Mouse (Mus musculus) C2C12 (cell line): ENCODE measurements around the gene Foxd2. TPM values are rescaled to one million over a fixed set of nuclear protein-coding genes. Genes with fewer than 3 reads are reported as not detected.

Experiments
- H3K27me3 ChIP-seq: one replicate; pipeline ENCODE4 v1.6.1; 2011; ENCODE audit not compliant: control insufficient read depth, insufficient read depth, insufficient read length
- H3K36me3 ChIP-seq: one replicate; pipeline ENCODE4 v1.6.1; 2011; ENCODE audit not compliant: control insufficient read depth, insufficient read depth
- H3K4me3 ChIP-seq: one replicate; pipeline ENCODE4 v1.5.1; 2011; ENCODE audit warnings: mild to moderate bottlenecking, control low read depth; ENCODE audit not compliant: poor library complexity, insufficient read depth, severe bottlenecking
- H3K79me2 ChIP-seq: one replicate; pipeline ENCODE4 v1.6.1; 2011; ENCODE audit not compliant: control insufficient read depth, insufficient read depth
- H3K79me3 ChIP-seq: one replicate; pipeline ENCODE4 v1.6.1; 2011; ENCODE audit warnings: low read depth, control low read depth
- H3ac ChIP-seq: one replicate; pipeline ENCODE3; 2011; ENCODE audit warnings: low read depth; ENCODE audit not compliant: control insufficient read depth, insufficient read length
- CEBPB ChIP-seq: IDR thresholded peaks from one replicate; pipeline ENCODE4 v1.6.1; 2011; ENCODE audit warnings: low read depth, mild to moderate bottlenecking, control low read depth, moderate library complexity
- CTCF ChIP-seq: IDR thresholded peaks from one replicate; pipeline ENCODE4 v1.5.1; 2011; ENCODE audit not compliant: control insufficient read depth, insufficient read depth, insufficient read length
- FOSL1 ChIP-seq: IDR thresholded peaks from one replicate; pipeline ENCODE4 v1.8.0; 2011; ENCODE audit warnings: mild to moderate bottlenecking, low read length; ENCODE audit not compliant: poor library complexity, insufficient read depth, severe bottlenecking
- MAX ChIP-seq: IDR thresholded peaks from one replicate; pipeline ENCODE4 v1.6.1; 2011; ENCODE audit warnings: mild to moderate bottlenecking, control low read depth
- MYOD1 ChIP-seq: IDR thresholded peaks from one replicate; pipeline ENCODE4 v1.6.1; 2011; ENCODE audit warnings: low read depth; ENCODE audit not compliant: control insufficient read depth, insufficient read length
- MYOG ChIP-seq: IDR thresholded peaks from one replicate; pipeline ENCODE4 v1.6.1; 2011; ENCODE audit not compliant: control insufficient read depth, insufficient read length; ENCODE audit errors: extremely low read depth
- USF1 ChIP-seq: IDR thresholded peaks from one replicate; pipeline ENCODE4 v1.6.1; 2011; ENCODE audit warnings: low read depth, mild to moderate bottlenecking, control low read depth, moderate library complexity
- polyA plus RNA-seq: library from polyadenylated mRNA; unstranded; fragments of >200 nt; fragmentation: generic; extraction: Trizol; gene quantifications from one replicate; pipeline ENCODE4 v1.2.1, GENCODE M21; 2012; ENCODE audit warnings: missing spikeins

The Foxd2 gene
- polyA plus RNA-seq, 1 experiment, result 0.57 TPM

- Histone ChIP-seq H3K79me2 (no peaks in the 10 kb centered on the region), H3K36me3 (no peaks in the 10 kb centered on the region), H3K79me3 (no peaks in the 10 kb centered on the region), H3K27me3 (peaks cover 34% of the 10 kb centered on the region), H3ac (no peak overlapping the region), H3K4me3 (no peak overlapping the region)
- no peak for TF ChIP-seq MYOD1
Measured at GRCm38 (mm10) chr4:114924971-114925916, 16.6 kb upstream of the Foxd2 start.

DNA sequence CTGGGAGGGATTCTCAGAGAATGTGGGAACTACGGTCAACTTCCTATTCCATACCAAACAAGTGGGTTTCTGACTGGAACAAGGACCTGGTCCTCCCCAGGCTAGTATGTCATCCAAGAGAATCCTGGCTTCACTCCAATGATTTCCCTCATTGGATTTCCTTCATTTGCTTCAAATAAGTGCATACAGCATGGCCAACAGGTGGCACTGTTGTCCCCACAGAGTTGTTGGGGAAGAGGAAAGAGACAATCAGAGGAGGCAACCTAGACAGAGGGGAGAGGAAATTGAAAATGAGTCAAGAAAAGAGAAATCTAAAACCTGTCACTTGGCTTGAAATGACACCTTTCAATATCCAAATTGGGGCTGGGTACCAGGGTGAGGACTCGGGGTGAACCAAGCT, 8.4 kb upstream of the Foxd2 start:
- Histone ChIP-seq H3K36me3 (peaks cover 15% of the 10 kb centered on the region), H3K27me3 (no peaks in the 10 kb centered on the region), H3K79me2 (no peaks in the 10 kb centered on the region), H3ac (no peak overlapping the region), H3K79me3 (no peaks in the 10 kb centered on the region), H3K4me3 (no peak overlapping the region)
- TF ChIP-seq FOSL1 (no peak), CTCF (peak; percentile 10), USF1 (no peak)

DNA sequence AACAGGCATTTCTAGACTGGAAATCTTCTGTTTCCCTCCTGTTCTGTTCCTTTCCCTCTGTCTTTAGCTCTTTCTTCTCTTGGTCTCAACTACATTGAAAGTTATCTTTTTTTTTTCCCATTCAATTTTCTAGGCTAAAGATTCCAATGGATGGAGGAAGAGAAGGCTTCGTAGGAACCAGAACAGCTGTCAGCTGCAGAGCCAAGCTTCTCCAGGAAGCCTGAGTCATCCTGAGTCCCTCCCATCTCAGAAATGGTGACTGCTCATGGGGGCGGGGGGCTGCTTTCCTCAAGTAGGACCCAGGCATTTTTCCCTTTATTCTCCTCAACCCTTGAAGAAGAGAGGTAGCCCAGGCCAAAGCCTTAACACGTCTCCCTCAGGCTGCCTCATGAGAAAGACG, 7.4 kb upstream of the Foxd2 start:
- TF ChIP-seq FOSL1, result no peak
- no peak for TF ChIP-seq CEBPB
- no peak for TF ChIP-seq MYOG
- no peak for TF ChIP-seq CTCF
- TF ChIP-seq MYOD1, result no peak
- TF ChIP-seq MAX, result no peak
- TF ChIP-seq USF1, result no peak
- H3K4me3 ChIP-seq, result no peak overlapping the region

DNA sequence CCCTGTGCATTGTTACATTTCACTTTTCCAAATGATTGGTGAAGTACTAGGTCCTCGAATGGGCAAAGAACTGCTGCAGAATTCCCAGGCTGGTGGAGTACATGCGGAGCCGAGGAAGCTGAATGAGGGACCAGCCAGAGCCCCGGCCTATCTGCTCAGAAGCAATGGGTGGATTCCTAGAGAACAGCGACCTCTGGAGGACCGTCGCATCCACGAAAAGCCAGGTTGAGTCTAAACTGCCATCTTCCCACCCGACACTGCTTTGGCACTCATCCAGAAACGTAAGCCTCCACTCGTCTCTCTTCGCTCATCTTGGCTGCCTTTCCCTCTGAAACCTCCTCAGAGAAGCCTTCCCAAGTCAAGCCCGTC, 4.9 kb upstream of the Foxd2 start:
- Histone ChIP-seq H3K79me3 (no peaks in the 10 kb centered on the region), H3ac (no peak overlapping the region), H3K79me2 (no peaks in the 10 kb centered on the region), H3K36me3 (peaks cover 15% of the 10 kb centered on the region), H3K27me3 (no peaks in the 10 kb centered on the region), H3K4me3 (no peak overlapping the region)
- no peak for TF ChIP-seq FOSL1
- TF ChIP-seq USF1, result no peak
- TF ChIP-seq MYOG, result no peak
- TF ChIP-seq MYOD1, result no peak
- TF ChIP-seq CTCF, result no peak
- no peak for TF ChIP-seq CEBPB
- TF ChIP-seq MAX, result no peak

More for the DNA sequence above, 7.4 kb upstream of the Foxd2 start:
- peaks cover 15% of the 10 kb centered on the region for H3K36me3 ChIP-seq
- H3K79me2 ChIP-seq, result no peaks in the 10 kb centered on the region
- no peak overlapping the region for H3ac ChIP-seq
- no peaks in the 10 kb centered on the region for H3K27me3 ChIP-seq
- no peaks in the 10 kb centered on the region for H3K79me3 ChIP-seq

DNA sequence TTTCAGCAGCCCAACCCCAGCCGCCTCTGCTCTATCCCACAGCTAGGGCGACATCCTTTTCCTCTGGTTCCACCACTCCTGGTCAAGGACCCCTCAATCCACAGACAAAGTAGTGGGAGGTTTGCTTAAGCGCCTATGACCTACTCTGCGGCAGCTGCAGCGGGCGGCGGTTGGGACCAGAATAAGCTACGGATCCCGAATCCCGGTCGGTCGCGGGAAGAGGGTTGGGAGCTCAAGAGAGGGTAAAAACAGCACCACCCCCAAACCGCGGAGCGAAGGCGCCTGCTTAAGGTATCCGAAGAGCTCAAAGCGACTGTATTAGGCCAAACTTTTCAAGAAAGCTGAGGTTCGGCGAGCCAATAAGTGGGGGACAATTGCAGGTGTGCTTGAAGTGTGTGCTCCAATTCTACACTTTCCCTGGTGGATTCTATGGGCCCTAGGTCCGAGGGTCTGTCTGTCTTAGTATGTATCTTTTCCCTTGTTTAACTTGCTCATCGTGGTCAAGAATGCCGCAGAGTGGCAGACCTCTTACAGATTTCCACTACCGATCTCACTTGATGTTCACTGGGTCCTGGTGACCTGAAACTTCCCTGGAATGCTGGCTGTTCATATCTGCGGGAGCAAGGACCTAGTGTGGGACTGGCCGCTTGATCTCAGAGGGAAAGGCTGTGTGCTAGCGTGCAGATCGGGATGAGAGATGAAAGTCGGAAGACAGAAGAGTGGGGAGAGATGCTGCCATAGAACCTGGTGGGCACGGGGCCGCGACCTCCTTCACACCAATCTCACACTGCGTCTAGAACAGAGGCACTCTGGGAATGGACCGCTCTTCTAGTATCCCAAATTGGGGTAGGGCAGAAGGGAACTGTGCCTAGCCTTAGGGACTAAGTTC, 4.3 kb upstream of the Foxd2 start:
- Histone ChIP-seq H3K79me3 (no peaks in the 10 kb centered on the region), H3K79me2 (no peaks in the 10 kb centered on the region), H3ac (no peak overlapping the region), H3K27me3 (no peaks in the 10 kb centered on the region), H3K4me3 (no peak overlapping the region), H3K36me3 (peaks cover 15% of the 10 kb centered on the region)
- no peak for TF ChIP-seq USF1
- TF ChIP-seq CTCF, result no peak
- no peak for TF ChIP-seq MYOD1
- no peak for TF ChIP-seq MAX
- TF ChIP-seq MYOG, result no peak
- no peak for TF ChIP-seq FOSL1
- no peak for TF ChIP-seq CEBPB
